Mouse (Mus musculus): ENCODE measurements around the gene Pip5k1c.

Gene Pip5k1c

DNA sequence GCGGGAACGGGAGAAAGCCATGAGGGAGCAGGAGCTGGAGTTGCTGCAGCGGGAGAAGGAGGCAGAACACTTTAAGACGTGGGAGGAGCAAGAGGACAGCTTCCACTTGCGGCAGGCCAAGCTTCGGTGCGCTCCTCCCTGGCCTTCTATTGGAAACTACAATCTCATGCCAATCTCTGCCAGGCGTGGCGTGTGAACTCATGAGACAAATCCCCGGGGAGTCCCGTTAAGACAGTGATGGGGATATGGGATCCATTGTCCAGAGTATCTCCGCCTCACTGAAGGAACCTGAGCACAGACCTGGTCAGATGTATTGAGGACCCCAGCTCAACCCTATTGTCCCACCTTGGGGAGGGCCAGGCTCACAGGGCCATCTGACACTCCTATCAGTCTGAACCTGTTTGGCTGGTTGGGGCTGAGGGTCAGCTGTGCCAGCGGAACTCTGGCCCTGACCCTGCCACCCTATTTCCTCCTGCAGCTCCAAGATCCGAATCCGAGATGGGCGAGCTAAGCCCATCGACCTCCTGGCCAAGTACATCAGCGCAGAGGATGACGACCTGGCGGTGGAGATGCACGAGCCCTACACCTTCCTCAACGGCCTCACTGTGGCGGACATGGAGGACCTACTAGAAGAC lies 30.5 kb downstream of the Pip5k1c start:
- no peak for DNase-seq (ENCODE audit: low read depth, low spot score)

DNA sequence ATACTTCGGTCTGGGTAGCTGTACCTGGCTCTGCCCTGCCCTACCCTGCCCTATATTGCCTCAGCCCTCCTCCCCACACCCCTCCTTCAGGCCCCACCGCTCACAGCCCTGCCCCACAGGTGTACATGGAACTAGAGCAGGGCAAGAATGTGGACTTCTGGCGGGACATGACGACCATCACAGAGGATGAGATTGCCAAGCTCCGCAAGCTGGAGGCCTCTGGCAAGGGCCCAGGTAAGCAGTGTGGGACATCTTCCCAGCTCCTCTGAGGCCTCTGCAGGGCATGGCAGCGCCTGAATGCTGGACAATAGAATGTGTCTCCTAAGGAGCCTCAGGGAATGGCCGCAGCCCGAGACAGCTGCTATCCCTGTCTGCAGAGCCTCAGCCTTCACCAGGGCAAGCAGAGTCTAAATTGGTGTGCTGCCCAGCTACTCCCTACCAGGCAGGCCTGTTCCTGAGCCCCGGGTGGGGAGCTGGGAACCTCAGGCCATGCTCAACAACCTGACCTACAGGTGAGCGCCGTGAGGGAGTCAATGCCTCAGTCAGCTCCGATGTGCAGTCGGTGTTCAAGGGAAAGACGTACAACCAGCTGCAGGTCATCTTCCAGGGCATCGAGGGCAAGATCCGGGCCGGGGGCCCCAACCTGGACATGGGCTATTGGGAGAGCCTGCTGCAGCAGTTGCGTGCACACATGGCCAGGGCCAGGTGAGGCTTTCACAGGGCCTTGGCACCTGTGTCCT lies 31.2 kb downstream of the Pip5k1c start:
- no peak for DNase-seq (ENCODE audit: low read depth, low spot score)

DNA sequence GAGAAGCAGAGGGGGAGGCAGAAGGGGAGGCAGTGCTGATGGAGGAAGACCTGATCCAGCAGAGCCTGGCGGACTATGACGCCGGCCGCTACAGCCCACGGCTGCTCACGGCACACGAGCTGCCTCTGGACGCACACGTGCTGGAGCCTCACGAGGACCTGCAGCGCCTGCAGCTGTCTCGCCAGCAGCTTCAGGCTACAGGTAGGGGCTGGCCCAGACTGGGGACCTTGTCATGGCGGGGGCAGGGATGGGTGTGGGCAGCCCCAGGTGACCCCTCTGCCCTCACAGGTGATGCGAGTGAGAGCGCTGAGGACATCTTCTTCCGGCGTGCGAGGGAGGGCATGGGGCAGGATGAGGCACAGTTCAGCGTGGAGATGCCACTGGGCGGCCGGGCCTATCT lies 32.4 kb downstream of the Pip5k1c start:
- no peak for DNase-seq (ENCODE audit: low read depth, low spot score)

DNA sequence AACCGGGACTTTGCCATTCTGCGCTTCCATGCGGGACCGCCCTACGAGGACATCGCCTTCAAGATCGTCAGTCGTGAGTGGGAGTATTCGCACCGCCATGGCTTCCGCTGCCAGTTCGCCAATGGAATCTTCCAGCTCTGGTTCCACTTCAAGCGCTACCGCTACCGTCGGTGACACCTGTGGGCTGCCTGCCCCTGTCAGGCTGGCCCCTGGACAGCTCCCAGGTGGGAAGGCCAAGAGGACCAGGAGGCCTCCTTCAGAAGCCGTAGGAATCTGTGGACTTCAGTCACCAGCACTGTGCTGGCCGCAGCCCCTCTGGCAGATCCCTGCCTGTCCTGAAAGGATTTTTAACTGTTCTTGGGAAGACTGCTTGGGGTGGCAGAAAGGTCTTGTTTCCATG lies 33.0 kb downstream of the Pip5k1c start:
- no peak for DNase-seq (ENCODE audit: low read depth, low spot score)

DNA sequence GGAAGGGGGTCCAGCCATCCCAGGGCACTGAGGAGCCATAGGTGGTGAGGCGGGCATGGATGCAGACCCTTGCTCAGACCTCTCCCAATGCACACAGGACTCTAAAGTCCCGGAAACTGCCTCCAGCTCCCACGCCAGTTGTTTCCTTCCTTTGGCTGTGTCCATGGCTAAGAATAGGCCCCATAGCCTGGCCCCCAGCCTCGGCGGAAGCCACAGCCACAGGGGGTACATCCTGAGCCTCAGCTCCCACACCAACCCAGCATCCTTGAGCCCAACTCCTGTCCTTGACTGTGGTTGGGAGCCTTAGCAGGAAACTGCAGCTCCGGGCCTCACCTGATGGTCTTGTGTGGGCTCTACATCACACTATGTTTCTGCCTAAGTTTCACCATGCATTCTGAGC lies 34.1 kb downstream of the Pip5k1c start:
- no peak for DNase-seq (ENCODE audit: low read depth, low spot score)

DNA sequence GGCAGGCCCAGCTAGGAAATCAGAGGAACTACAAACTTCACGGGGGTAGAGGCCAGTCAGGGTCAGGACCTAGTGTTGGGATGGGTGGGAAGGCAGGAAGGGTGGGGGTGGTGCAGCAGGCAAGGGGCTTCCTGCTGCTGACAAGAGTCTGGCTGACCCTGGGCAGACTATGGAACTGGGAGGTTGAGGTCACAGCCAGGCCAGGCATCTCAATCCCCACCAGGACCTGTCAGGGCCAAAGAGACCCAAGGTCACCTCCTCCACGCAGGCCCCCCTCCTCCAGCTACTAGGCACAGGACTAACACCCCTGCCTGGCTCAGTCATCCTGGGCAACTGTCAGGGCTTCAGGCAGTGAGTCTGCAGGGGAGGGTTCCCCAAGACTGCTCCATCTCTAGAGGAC lies 35.2 kb downstream of the Pip5k1c start:
- no peak for DNase-seq (ENCODE audit: low read depth, low spot score)

DNA sequence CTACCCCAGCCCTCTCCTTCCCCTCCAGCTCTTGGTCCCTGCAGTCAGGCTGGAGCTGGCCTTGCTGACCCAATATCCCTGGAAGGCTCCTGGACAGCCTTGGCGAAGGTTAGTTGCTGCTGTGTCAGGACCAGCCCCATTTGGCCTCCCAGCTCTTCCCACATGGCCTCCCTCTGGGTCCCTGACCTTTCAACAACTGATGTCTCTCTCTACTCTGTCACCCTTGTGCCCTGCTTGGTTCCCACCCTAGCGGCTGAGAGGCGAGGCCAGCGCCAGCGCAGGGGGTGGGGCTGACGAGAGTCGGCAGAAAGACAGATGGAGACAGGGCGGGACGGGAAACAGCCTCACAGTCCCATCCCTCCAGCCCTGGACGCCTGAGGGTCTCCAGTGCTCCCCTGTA lies 35.6 kb downstream of the Pip5k1c start, which contains the start of gene Tbxa2r:
Gene Tbxa2r (plus strand): TSS at position 346 of the 400 bp plus-strand sequence.
- DNase-seq (ENCODE audit: low read depth, low spot score), result no peak

DNA sequence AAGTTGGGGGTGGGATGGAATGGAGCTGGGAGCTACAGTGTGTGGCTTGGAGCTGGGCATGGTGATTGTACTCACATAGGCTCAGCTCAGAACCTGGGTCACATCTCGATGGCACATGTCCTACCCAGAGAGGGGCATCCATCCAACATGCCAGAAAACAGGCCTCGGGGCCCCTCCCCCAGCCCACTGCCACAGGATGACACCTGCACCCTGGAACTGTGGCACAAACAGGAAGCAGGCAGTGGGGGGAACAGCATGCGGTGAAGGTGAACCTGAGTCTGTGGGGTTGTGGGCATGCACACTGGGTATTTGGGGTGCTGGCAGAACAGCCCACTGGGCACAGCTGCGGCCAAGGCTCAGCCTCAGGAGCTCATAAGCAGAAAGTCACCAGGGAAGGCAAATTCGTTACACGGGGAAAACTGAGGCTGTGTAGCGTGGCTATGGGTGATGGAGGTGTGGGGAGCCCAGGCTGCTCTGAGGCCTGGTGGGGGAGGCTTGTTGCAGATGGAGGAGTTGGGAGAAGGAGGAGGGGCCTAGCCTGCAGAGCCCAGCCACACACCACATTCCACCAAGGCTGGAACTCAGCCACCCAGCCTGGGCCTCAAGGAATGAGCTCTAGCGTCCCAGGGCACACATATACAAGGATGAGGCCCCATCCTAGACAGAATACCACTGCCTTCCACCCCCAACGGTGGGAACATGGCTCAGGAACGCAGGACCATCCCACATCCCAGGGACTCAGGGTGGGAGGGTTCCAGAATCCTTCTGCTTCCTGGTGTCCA lies 36.6 kb downstream of the Pip5k1c start:
- DNase-seq (ENCODE audit: low read depth, low spot score), result no peak

DNA sequence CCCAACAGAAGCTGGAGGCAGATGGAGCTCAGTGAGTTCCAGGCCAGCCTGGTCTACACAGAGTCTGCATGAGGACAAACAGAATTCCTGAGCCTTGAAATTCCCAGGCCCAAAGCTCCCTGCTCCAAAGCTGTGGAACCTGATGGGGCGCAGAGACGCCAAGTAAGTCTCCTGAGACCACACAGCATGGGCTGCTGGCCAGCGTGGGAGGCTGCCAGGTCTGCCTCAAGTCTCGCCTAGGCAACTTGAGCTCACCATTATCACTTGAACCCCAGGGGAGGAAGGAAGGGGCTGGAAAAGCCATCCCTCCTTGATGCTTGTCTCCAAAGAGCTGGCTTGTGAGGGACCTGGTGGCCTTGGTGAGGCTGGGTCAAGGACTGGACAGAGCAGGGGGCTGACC lies 37.2 kb downstream of the Pip5k1c start:
- DNase-seq (ENCODE audit: low read depth, low spot score), result no peak

DNA sequence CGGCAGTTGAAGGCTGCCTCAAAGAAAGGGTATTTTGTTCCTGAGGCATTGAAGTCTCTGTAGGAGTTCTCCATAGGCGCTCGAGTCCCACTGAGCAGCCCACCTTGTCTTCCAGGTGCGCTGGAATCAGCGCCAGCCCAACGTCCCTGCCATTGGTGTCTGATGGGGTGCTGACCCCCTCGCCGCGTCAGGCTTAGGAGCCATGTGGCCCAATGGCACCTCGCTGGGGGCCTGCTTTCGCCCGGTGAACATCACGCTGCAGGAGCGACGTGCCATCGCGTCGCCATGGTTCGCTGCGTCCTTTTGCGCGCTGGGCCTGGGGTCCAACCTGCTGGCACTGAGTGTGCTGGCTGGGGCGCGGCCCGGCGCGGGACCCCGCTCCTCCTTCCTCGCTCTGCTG lies 39.5 kb downstream of the Pip5k1c start:
- no peak for DNase-seq (ENCODE audit: low read depth, low spot score)

DNA sequence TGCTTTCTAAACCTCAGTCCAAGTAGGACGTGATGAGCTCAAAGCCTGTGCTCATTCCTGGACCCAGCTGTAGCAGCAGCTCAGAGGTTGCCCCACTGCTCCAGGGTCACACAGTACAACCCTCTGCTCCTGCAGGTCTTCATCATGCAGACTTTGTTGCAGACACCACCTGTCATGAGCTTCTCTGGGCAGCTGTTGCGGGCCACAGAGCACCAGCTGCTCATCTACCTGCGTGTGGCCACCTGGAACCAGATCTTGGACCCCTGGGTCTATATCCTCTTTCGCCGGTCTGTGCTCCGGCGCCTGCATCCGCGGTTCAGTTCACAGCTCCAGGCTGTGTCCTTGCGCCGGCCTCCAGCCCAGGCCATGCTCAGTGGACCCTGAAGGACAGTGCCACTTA lies 41.6 kb downstream of the Pip5k1c start:
- DNase-seq (ENCODE audit: low read depth, low spot score), result no peak

DNA sequence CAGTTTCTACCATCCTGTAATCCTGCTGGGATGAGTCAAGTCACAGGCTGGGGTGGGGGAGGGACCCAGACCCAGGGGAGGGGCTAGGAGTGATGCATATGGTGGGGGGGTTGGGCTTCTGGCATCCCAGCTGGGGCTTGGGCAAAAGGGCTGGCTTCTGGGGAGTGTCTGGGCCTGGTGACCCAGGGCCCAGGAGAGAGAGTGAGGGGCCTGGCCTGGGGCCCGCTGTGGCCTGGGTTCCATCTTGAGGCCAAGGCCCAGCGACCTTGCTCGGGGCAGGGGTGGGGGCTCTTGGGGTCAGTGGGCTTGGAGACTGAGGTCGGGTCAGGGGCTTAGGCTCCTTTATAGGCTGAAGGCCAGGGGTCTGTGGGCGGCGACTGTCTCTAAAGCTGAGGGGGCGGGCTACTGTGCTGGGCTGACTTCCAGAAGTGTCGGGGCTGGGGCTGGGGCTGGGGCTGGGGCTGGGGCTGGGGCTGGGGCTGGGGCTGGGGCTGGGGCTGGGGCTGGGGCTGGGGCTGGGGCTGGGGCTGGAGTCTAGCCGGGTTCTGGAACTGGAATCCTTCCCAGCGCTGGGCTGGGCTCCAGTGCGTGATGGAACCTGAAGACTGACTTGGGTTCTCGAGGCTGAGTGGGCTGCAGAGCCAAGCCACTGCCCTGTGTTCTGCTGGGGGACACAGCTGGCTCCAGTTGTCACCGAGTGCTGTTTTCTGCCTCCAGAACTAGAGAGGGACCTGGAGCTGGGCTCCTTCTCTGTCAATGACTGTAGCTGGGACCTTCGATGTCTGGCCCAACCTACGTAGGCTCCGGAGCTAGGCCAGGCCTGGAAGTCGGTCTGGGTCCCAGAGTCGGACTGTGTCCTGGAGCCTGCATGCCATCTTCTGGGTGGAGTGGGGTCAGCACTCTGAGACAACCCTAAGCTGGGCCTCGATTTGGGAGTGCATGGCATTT lies 42.9 kb downstream of the Pip5k1c start:
- no peak for DNase-seq (ENCODE audit: low read depth, low spot score)

DNA sequence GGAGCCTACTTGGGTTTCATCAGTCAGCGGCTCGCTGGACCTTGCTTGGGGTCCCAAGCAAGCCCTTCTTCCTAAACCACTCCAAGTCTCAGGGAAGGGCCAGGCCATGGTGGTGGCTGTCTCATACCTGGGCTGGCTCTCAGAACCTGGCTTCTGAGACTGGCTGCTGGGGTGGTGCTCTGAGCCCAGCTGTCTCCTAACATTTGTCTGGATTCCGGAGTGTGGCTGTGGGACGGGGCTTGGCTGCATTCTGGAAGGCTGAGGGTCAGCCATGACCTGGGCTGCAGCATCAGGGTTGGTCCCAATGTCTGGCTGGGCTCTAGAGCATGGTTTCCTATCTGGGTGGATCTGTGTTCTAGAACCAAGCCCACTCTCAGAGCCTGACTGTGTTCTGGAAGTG lies 43.8 kb downstream of the Pip5k1c start:
- no peak for DNase-seq (ENCODE audit: low read depth, low spot score)

DNA sequence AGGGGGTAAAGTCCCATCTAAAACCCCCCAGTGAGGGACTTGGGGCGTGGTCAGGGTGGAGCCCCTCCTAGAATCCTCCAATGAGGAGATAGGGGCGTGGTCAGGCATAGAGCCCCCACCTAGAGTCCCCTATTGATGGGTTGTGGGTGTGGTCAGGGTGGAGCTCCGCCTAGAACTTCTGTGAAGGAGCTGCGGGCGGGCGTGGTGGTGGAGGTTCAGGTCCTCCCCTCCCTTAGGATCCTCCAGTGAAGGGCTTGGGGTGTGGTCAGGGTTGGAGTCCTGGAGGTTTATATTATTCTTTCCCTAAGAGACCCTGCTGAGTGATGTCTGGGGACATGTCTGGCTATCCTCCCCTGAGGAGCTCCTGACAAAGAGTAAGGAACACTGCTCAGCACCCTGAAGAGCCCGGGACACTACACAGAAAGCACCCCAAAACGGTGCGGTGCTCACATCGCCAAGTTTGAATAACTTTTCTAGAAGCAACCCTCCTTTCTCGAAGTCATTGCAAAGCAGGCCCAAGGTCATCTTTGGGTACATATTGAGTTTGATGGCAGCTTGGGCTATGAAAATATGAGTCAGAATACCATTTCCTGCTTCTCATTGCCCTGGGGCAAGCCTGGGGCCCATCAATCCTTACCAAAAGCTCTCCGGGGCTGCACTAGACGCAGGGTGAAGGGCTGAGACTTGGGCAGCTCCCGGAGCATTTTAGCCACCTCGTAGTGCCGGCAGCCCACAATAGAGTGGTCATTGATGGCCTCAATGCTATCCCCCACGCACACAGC lies 48.0 kb downstream of the Pip5k1c start:
- DNase-seq (ENCODE audit: low read depth, low spot score), result no peak

DNA sequence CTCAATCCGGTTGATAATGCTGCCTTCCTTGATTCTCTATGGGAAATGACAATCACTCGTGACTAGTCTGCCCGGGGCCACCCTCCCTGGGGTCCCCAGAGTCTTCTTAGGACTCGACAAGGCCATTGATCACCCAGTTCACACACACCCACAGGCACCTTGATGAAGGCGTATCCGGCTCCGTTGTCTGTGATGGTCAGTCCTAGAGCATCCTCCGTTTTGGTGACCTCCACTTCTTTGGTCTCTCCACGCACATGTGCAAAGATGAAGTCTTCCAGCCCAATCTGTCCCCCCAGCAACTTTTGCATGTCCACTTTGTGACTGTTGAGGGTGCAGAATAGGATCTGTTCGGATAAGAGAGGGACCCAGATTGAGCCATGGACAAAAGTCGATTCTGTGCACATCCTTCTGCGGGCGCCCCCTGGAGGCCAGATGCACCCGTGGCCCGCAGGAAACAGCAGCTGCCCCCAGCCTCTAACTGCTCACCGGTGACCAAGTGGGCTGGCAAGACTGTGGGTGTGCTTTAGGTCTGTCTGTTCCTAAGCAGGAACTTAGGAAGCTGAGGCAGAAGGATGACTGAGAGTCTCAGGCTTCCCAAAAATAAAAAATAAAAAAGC lies 48.7 kb downstream of the Pip5k1c start:
- peak; percentile 54 for DNase-seq (ENCODE audit: low read depth, low spot score)

DNA sequence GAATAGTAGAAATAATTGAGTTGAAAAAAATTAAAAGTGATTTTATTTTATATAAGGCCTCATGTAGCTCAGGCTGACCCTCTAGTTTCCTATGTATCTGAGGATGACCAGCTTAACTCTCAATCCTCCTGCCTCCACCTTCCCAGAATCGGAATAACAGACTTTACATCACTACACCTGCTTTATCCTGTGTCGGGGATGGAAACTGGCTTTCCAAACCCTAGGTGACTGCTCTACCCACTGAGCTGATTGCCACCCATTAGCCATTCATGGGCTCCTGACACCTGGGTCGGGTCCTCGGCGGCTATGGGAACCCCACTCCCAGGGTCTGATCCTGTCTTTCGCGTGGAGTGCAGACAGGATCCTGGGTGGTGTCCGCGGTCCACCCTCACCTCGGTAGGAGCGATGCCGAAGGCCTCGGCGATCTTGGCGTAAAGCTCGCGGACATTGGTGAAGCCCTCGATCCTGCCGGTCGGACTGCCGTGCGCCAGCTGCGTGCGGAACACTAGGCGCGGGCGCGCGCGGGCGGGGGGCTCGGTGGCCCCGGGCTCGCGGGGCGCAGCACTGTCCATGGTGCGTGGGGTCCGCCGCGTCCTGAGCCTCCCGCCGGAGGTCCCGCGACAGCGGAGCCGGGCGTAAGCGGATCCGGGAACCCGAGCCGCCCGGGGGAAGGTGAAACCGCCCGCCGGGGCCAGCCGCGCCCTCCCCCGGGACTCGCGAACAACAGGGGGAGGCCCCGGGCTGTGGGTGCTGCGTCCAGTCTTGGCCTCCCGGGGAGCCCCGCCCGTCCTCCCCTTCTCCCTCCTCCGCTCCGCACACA lies 50.1 kb downstream of the Pip5k1c start, which contains the start of gene Gipc3:
Gene Gipc3 (minus strand): TSS at position 581 of the 820 bp plus-strand sequence.
- no peak for DNase-seq (ENCODE audit: low read depth, low spot score)

DNA sequence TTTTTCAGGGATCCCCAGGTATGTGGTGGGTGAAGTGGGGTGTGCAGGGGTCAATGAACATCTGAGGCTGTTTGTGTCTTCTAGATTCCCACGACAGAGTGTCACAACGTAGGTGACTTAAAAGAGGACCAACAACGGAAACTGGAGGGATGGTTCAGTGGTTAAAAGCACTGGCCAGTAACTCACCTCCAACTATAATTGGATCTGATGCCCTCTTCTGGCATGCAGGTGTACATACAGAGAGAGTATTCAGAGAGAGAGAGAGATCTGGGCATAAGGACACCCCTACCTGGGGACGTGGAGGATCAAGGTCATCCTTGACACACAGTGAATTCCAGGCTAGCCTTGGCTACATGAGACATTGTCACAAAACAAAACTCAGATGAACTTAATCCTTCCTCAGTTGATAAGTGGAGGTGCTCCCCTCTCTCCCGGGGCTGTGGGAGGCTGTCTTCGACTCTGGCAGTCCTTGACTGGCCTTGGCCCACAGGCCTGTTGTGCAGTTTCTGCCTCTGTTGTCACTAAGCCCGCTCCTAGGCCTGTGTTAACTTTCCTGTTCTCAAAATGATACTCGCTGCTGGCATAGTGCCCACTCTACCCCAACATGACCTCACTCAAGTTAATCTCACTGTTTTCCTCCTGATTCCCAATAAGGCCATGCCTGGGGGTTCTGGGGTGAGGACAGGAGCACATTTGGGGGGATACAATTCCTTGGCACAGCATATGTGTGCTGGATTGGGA lies 51.8 kb downstream of the Pip5k1c start:
- no peak for DNase-seq (ENCODE audit: low read depth, low spot score)

DNA sequence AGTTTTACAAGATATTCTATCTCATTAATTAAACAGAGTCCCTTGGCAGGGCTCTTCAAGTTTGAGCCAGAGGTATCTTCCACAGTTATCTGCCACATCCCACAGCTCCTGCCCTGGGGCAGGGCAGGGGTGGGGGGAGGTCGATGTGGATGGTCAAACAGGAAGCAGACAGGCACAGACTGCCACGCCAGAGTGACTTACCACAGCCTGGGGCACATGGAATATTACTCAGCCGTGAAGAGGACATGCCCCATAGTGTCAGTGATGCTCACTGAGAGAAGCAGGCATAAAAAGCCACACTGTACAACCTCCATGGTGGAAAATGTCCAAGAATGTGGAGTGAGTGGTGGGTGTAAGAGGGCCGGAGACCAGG lies 52.4 kb downstream of the Pip5k1c start:
- no peak for DNase-seq (ENCODE audit: low read depth, low spot score)

All from retina, postnatal 7 days (tissue).